In genomic region chr9:109098366-109098765, GRCm38 (mm10) we compare ENCODE assay signal across 8 mouse cellular contexts. TPM values are rescaled to one million over a fixed set of nuclear protein-coding genes. Genes with fewer than 3 reads are reported as not detected.
DNase-seq lines count a peak whose midpoint lies in the region; ATAC-seq lines count a peak whose summit lies in the region.

No protein-coding gene starts in this region.

- ATAC-seq in kidney, embryonic 15.5 days (replicated peaks; ENCODE audit: low FRiP score), result no peak
- no peak for ATAC-seq in embryonic facial prominence, embryonic 15.5 days (ENCODE audit: insufficient number of reproducible peaks, low FRiP score, low TSS enrichment, low read depth)
- ATAC-seq in hindbrain, embryonic 15.5 days (ENCODE audit: low FRiP score, low read depth), result no peak
- ATAC-seq in midbrain, embryonic 16.5 days, result no peak

- peaks cover 72% of the 10 kb centered on the region for H3K4me1 ChIP-seq in kidney, embryonic 15.5 days
- peaks cover 59% of the 10 kb centered on the region for H3K4me1 ChIP-seq in embryonic facial prominence, embryonic 15.5 days
- peaks cover 52% of the 10 kb centered on the region for H3K4me1 ChIP-seq in hindbrain, embryonic 15.5 days (replicated peaks)
- H3K4me1 ChIP-seq in midbrain, embryonic 16.5 days (ENCODE audit: control insufficient read depth, insufficient read depth, low read length), result peaks cover 47% of the 10 kb centered on the region

- H3K4me2 ChIP-seq in kidney, embryonic 15.5 days, result peak overlapping the region; percentile 86
- peak overlapping the region; percentile 84 for H3K4me2 ChIP-seq in embryonic facial prominence, embryonic 15.5 days (replicated peaks)
- peak overlapping the region; percentile 86 for H3K4me2 ChIP-seq in hindbrain, embryonic 15.5 days
- H3K4me2 ChIP-seq in midbrain, embryonic 16.5 days (ENCODE audit: low read length), result peak overlapping the region; percentile 79

- no peaks in the 10 kb centered on the region for H3K9me3 ChIP-seq in kidney, embryonic 15.5 days (replicated peaks)
- H3K9me3 ChIP-seq in embryonic facial prominence, embryonic 15.5 days (replicated peaks), result no peaks in the 10 kb centered on the region
- no peaks in the 10 kb centered on the region for H3K9me3 ChIP-seq in hindbrain, embryonic 15.5 days
- H3K9me3 ChIP-seq in midbrain, embryonic 16.5 days (replicated peaks; ENCODE audit: control insufficient read depth, low read length, poor library complexity, severe bottlenecking), result no peaks in the 10 kb centered on the region

- intact Hi-C loops in gastrocnemius, postnatal 36 days (cut with DNase I), result no loop called here

- peaks cover 31% of the 10 kb centered on the region for H3K36me3 ChIP-seq in kidney, embryonic 15.5 days
- H3K36me3 ChIP-seq in embryonic facial prominence, embryonic 15.5 days, result peaks cover 18% of the 10 kb centered on the region; the same call in 1 of the 2 replicates
- H3K36me3 ChIP-seq in hindbrain, embryonic 15.5 days, result no peaks in the 10 kb centered on the region
- H3K36me3 ChIP-seq in midbrain, embryonic 16.5 days (ENCODE audit: control insufficient read depth, insufficient read depth, low read length), result peaks cover 4% of the 10 kb centered on the region; the same call in 1 of the 2 replicates

- H3K27me3 ChIP-seq in kidney, embryonic 15.5 days, result no peaks in the 10 kb centered on the region
- H3K27me3 ChIP-seq in embryonic facial prominence, embryonic 15.5 days, result no peaks in the 10 kb centered on the region
- H3K27me3 ChIP-seq in hindbrain, embryonic 15.5 days, result no peaks in the 10 kb centered on the region
- H3K27me3 ChIP-seq in midbrain, embryonic 16.5 days (ENCODE audit: control insufficient read depth, insufficient read depth, low read depth, low read length), result no peaks in the 10 kb centered on the region

- no peak for DNase-seq in kidney, postnatal 14 days
- no peak for DNase-seq in urinary bladder, postnatal 10 days (ENCODE audit: low spot score)
- no peak for DNase-seq in cerebellum, adult 8-10 months
- DNase-seq in gastrocnemius, postnatal 36 days, result no peak

- 82% methylated on average over 8 of the region's 8 CpGs for WGBS in kidney, embryonic 15.5 days
- WGBS in embryonic facial prominence, embryonic 15.5 days, result 74% methylated on average over 8 of the region's 8 CpGs
- WGBS in hindbrain, embryonic 15.5 days, result 72% methylated on average over 8 of the region's 8 CpGs
- 82% methylated on average over 8 of the region's 8 CpGs for WGBS in midbrain, embryonic 16.5 days

- H3K9ac ChIP-seq in kidney, embryonic 15.5 days, result 0 out of 2 replicates have a peak overlapping the region, but pooled peaks have one; percentile 0
- no peak overlapping the region for H3K9ac ChIP-seq in embryonic facial prominence, embryonic 15.5 days
- 0 out of 2 replicates have a peak overlapping the region, but pooled peaks have one; percentile 5 for H3K9ac ChIP-seq in hindbrain, embryonic 15.5 days
- no peak overlapping the region for H3K9ac ChIP-seq in midbrain, embryonic 16.5 days (ENCODE audit: low read depth, low read length)

- peak overlapping the region; percentile 98 for H3K27ac ChIP-seq in kidney, embryonic 15.5 days
- H3K27ac ChIP-seq in embryonic facial prominence, embryonic 15.5 days (replicated peaks), result peak overlapping the region; percentile 99
- peak overlapping the region; percentile 98 for H3K27ac ChIP-seq in hindbrain, embryonic 15.5 days (replicated peaks)
- peak overlapping the region; percentile 99 for H3K27ac ChIP-seq in midbrain, embryonic 16.5 days (ENCODE audit: low read length)

- H3K4me3 ChIP-seq in kidney, embryonic 15.5 days (replicated peaks), result no peak overlapping the region
- no peak overlapping the region for H3K4me3 ChIP-seq in embryonic facial prominence, embryonic 15.5 days (replicated peaks)
- peak overlapping the region; percentile 5 for H3K4me3 ChIP-seq in hindbrain, embryonic 15.5 days
- H3K4me3 ChIP-seq in midbrain, embryonic 16.5 days (ENCODE audit: low read depth, low read length), result no peak overlapping the region

RNA-seq across cellular contexts. Expression of gene Plxnb1, which starts 3.2 kb away (rescaled TPM):
- polyA plus RNA-seq in kidney, embryonic 15.5 days (2015; fragmentation: Nextera tagmentation; extraction: Ambion mirVana), result 15.2 and 19.4 TPM in 2 replicates
- 14.4 and 15.7 TPM in 2 replicates for polyA plus RNA-seq in embryonic facial prominence, embryonic 15.5 days (2015; fragmentation: Nextera tagmentation; extraction: Ambion mirVana)
- 19.2 and 19.8 TPM in 2 replicates for polyA plus RNA-seq in hindbrain, embryonic 15.5 days (2015; fragmentation: Nextera tagmentation; extraction: Ambion mirVana)
- polyA plus RNA-seq in midbrain, embryonic 16.5 days (2015; fragmentation: Nextera tagmentation; extraction: Ambion mirVana), result 17.9 and 19.1 TPM in 2 replicates
- under 1 TPM; 0.64 to 0.99 TPM for total RNA-seq in gastrocnemius, postnatal 36 days (2021)

RNA-seq across cellular contexts. Expression of gene Tma7, which starts 16.0 kb away (rescaled TPM):
- polyA plus RNA-seq in kidney, embryonic 15.5 days (2015; fragmentation: Nextera tagmentation; extraction: Ambion mirVana), result 616 and 693 TPM in 2 replicates
- polyA plus RNA-seq in embryonic facial prominence, embryonic 15.5 days (2015; fragmentation: Nextera tagmentation; extraction: Ambion mirVana), result 509 and 534 TPM in 2 replicates
- polyA plus RNA-seq in hindbrain, embryonic 15.5 days (2015; fragmentation: Nextera tagmentation; extraction: Ambion mirVana), result 653 and 743 TPM in 2 replicates
- 674 and 688 TPM in 2 replicates for polyA plus RNA-seq in midbrain, embryonic 16.5 days (2015; fragmentation: Nextera tagmentation; extraction: Ambion mirVana)
- total RNA-seq in gastrocnemius, postnatal 36 days (2021), result 100 to 1,000 TPM; 245 to 268 TPM

RNA-seq across cellular contexts. Expression of gene Ccdc51, which starts 16.1 kb away (rescaled TPM):
- 12.9 and 13.6 TPM in 2 replicates for polyA plus RNA-seq in kidney, embryonic 15.5 days (2015; fragmentation: Nextera tagmentation; extraction: Ambion mirVana)
- 13.7 and 16.6 TPM in 2 replicates for polyA plus RNA-seq in embryonic facial prominence, embryonic 15.5 days (2015; fragmentation: Nextera tagmentation; extraction: Ambion mirVana)
- polyA plus RNA-seq in hindbrain, embryonic 15.5 days (2015; fragmentation: Nextera tagmentation; extraction: Ambion mirVana), result 12.3 and 13.1 TPM in 2 replicates
- polyA plus RNA-seq in midbrain, embryonic 16.5 days (2015; fragmentation: Nextera tagmentation; extraction: Ambion mirVana), result 12.5 and 13.1 TPM in 2 replicates
- 1 to 10 TPM; 5.9 to 6.6 TPM for total RNA-seq in gastrocnemius, postnatal 36 days (2021)

RNA-seq across cellular contexts. Expression of gene Atrip, which starts 24.4 kb away (rescaled TPM):
- polyA plus RNA-seq in kidney, embryonic 15.5 days (2015; fragmentation: Nextera tagmentation; extraction: Ambion mirVana), result 26.3 and 27.0 TPM in 2 replicates
- 26.8 and 30.8 TPM in 2 replicates for polyA plus RNA-seq in embryonic facial prominence, embryonic 15.5 days (2015; fragmentation: Nextera tagmentation; extraction: Ambion mirVana)
- polyA plus RNA-seq in hindbrain, embryonic 15.5 days (2015; fragmentation: Nextera tagmentation; extraction: Ambion mirVana), result 30.5 and 30.9 TPM in 2 replicates
- 31.5 and 34.1 TPM in 2 replicates for polyA plus RNA-seq in midbrain, embryonic 16.5 days (2015; fragmentation: Nextera tagmentation; extraction: Ambion mirVana)
- 1 to 10 TPM; 7.8 to 8.3 TPM for total RNA-seq in gastrocnemius, postnatal 36 days (2021)

RNA-seq across cellular contexts. Expression of gene Trex1, which starts 38.8 kb away (rescaled TPM):
- polyA plus RNA-seq in kidney, embryonic 15.5 days (2015; fragmentation: Nextera tagmentation; extraction: Ambion mirVana), result 11.1 and 13.8 TPM in 2 replicates
- polyA plus RNA-seq in embryonic facial prominence, embryonic 15.5 days (2015; fragmentation: Nextera tagmentation; extraction: Ambion mirVana), result 21.0 and 22.5 TPM in 2 replicates
- 13.6 and 14.5 TPM in 2 replicates for polyA plus RNA-seq in hindbrain, embryonic 15.5 days (2015; fragmentation: Nextera tagmentation; extraction: Ambion mirVana)
- polyA plus RNA-seq in midbrain, embryonic 16.5 days (2015; fragmentation: Nextera tagmentation; extraction: Ambion mirVana), result 12.1 and 13.7 TPM in 2 replicates
- 10 to 100 TPM; 11.6 to 11.8 TPM for total RNA-seq in gastrocnemius, postnatal 36 days (2021)

Comparison
In these comparisons a context has a peak if more than half of its experiments do, and no peak if none do; other contexts are left out.
1. H3K9ac ChIP-seq: peak in kidney, embryonic 15.5 days (single experiment) and hindbrain, embryonic 15.5 days (single experiment); none in embryonic facial prominence, embryonic 15.5 days (single experiment) and midbrain, embryonic 16.5 days (single experiment).
2. Peak in every context shown above with its lines, with median percentiles within 50 percentile points of each other: H3K27ac ChIP-seq and H3K4me2 ChIP-seq.